Mouse (Mus musculus) embryonic fibroblast, embryonic 13.5 days (primary cell): ENCODE data around the gene Olfr808. TPM values are rescaled to one million over a fixed set of nuclear protein-coding genes. Genes with fewer than 3 reads are reported as not detected.

Experiments used
- H3K27ac ChIP-seq: 2 replicates; pipeline ENCODE4 v1.5.1; 2012; ENCODE audit warnings: low read length, control low read depth, inconsistent platforms; ENCODE audit not compliant: insufficient read depth
- H3K4me1 ChIP-seq: 2 replicates; pipeline ENCODE4 v1.6.1; 2011; ENCODE audit warnings: low read length; ENCODE audit not compliant: control insufficient read depth, insufficient read depth
- H3K4me3 ChIP-seq: 2 replicates; pipeline ENCODE4 v1.5.1; 2011; ENCODE audit warnings: mild to moderate bottlenecking, control low read depth, low read length; ENCODE audit not compliant: insufficient read depth
- CTCF ChIP-seq: IDR thresholded peaks from 2 replicates; pipeline ENCODE4 v1.5.1; 2011; ENCODE audit warnings: mild to moderate bottlenecking, control low read depth, low read length, moderate library complexity, borderline replicate concordance; ENCODE audit not compliant: insufficient read depth
- POLR2A ChIP-seq: IDR thresholded peaks from 2 replicates; pipeline ENCODE4 v1.6.1; 2011; ENCODE audit warnings: low read depth, mild to moderate bottlenecking, control low read depth, low read length, moderate library complexity
- polyA plus RNA-seq: library from polyadenylated mRNA; stranded (reverse); fragments of >200 nt; gene quantifications from 2 replicates; pipeline ENCODE4 v1.2.4, GENCODE M21; 2011; ENCODE audit warnings: low read depth; ENCODE audit not compliant: missing spikeins, insufficient read length

The Olfr808 gene
- not detected in 2 replicates for polyA plus RNA-seq

DNA sequence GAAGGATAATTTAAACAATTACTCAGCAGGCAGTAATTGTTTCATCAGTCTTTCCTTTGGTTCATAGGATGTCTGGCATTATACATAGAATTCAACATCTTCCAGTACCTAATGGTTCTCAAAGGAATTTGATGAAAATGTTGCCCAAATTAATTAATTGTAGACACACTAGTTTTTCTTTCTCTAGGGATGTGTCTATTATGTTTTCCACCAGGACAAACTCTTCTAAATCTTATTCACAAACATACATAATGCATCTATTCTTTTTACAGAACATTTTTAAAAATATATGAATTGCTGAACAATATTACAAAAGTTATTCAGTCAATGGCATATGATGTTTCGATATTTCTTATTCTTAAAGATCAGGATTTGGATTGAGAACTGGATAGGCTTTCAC is at the start of gene Olfr808:
TSS of gene Olfr808 (plus strand) at position 301 of the 400 bp plus-strand sequence.
- Histone ChIP-seq H3K4me1 (no peaks in the 10 kb centered on the region), H3K27ac (no peak within 1 kb of the TSS), H3K4me3 (no peak within 1 kb of the TSS)
- TF ChIP-seq POLR2A = no peak
- TF ChIP-seq CTCF = no peak

DNA sequence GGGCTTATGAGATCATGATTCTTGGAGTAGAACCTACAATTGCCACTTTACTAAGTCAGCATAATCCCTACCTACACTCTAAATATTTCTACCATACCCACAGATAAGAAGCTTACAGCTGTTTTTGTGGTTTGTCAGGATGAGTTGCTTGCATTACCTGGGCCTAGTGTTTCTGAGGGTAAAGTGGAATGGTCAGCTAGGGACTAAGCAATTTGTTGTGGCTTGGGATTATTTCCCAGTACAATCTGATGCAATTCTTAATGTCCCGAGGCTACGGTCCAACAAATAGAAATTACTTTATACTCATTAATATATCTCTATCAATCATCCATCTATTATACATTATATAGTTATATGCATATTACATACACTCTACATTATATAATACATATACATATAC is 36.0 kb upstream of the Olfr808 start, which contains the start of gene Olfr805:
TSS of gene Olfr805 (minus strand) at position 101 of the 400 bp plus-strand sequence.
- H3K27ac ChIP-seq = no peak within 1 kb of the TSS
- H3K4me1 ChIP-seq = no peaks in the 10 kb centered on the region
- no peak within 1 kb of the TSS for H3K4me3 ChIP-seq
- TF ChIP-seq POLR2A (no peak), CTCF (no peak)

DNA sequence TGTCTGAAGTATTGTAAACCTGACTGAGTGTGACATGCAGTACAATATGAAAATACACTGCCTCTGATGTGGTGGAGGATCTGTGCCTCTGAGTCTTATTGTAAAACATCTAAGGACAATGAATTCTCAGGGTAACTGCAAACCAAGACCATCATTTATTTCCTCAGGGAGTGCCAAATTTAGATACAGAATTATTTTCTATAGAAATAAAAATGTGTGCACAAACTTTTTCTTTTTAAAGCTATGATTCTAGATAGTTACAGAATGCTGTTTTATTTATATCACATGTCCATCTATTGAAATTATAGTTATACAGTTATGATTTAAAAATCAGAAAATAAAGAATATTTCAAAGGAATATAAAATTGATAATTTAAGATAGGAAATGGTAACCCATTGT is 23.5 kb upstream of the Olfr808 start, which contains the start of gene Olfr806:
TSS of gene Olfr806 (minus strand) at position 101 of the 400 bp plus-strand sequence.
- no peak within 1 kb of the TSS for H3K27ac ChIP-seq
- no peak within 1 kb of the TSS for H3K4me3 ChIP-seq
- H3K4me1 ChIP-seq = no peaks in the 10 kb centered on the region
- TF ChIP-seq POLR2A (no peak), CTCF (no peak)

DNA sequence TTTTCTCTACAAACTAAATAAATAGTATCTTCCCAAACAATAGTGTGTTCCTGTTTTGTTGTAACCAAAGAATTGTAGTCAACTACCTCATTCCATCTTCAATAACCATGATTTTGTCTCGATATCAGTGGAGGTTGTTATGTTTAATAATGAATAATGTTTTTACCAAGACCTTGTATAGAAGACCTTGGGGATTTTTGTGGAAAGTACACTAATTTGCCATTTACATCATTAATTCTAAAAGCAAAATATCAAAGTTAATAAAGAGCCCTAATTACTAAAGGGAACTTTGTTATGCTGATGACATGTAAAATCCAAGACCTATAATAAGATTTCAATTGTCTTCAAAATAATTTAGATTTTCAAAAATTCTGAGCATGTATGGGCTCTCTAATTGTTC is 7.6 kb upstream of the Olfr808 start, which contains the start of gene Olfr807:
TSS of gene Olfr807 (minus strand) at position 101 of the 400 bp plus-strand sequence.
- TF ChIP-seq POLR2A (no peak), CTCF (no peak)
- no peak within 1 kb of the TSS for H3K27ac ChIP-seq
- no peak within 1 kb of the TSS for H3K4me3 ChIP-seq
- H3K4me1 ChIP-seq = no peaks in the 10 kb centered on the region

DNA sequence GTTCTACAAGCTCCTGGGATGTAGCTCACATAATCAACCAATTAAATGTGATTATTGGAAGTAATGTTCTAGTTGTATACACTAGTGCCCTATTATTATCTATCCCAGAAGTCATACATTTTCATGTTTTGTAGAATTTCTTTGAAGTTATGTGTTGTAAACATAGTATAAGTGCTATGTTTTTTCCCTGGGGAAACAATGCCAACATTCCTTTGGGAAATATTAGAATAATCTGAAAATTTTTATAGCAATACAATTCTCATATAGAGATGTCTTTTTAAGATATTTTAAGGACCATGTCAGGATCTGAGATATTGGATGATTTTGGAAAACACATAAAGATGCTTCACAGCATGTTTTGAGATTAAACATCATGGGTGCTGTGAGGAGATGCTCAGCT is 9.1 kb downstream of the Olfr808 start, which contains the start of gene Olfr809:
TSS of gene Olfr809 (plus strand) at position 301 of the 400 bp plus-strand sequence.
- H3K4me3 ChIP-seq = no peak within 1 kb of the TSS
- H3K4me1 ChIP-seq = no peaks in the 10 kb centered on the region
- no peak for TF ChIP-seq CTCF
- TF ChIP-seq POLR2A = no peak
- no peak within 1 kb of the TSS for H3K27ac ChIP-seq

DNA sequence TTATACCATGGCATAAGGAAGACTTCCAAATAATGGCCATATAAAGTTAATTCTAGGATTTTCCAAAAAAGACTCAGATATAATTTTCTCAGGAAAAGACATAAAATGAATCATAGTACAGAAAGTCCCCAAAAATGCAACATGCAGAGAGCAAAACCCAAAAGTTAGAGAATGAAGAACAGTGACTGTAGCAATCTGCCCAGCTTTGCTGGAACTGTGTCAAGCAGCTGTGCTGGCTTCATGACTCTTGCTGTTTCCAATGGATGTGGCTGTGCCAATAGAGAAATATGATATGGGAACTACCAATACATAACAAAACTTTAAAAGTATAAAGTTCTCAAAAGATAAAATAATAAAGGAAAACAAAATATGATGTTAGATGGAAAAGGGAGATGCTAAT is 12.8 kb downstream of the Olfr808 start:
- TF ChIP-seq CTCF (no peak), POLR2A (no peak)
- H3K4me1 ChIP-seq = no peaks in the 10 kb centered on the region
- no peak overlapping the region for H3K4me3 ChIP-seq
- H3K27ac ChIP-seq = no peak overlapping the region

DNA sequence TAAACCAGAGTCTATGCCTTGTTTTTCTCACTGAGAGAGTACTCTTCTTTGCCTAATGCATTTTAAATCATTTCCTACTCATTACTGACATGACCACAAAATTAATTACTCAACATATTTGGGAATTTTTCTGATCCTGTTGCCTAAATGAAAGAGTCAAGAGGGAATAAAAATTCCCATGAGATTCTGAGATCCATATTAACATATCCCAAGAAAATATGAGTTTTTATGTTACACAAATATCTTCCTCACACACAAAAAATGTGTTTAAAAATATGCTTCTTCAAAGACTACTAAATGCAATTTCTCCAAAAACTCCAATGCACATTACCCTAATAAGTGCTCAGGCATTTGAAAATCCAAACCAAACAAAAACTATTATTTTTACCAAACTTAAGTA is 29.5 kb downstream of the Olfr808 start, which contains the start of gene Olfr810:
TSS of gene Olfr810 (minus strand) at position 101 of the 400 bp plus-strand sequence.
- no peak within 1 kb of the TSS for H3K27ac ChIP-seq
- H3K4me1 ChIP-seq = no peaks in the 10 kb centered on the region
- H3K4me3 ChIP-seq = no peak within 1 kb of the TSS
- TF ChIP-seq POLR2A = no peak
- no peak for TF ChIP-seq CTCF

DNA sequence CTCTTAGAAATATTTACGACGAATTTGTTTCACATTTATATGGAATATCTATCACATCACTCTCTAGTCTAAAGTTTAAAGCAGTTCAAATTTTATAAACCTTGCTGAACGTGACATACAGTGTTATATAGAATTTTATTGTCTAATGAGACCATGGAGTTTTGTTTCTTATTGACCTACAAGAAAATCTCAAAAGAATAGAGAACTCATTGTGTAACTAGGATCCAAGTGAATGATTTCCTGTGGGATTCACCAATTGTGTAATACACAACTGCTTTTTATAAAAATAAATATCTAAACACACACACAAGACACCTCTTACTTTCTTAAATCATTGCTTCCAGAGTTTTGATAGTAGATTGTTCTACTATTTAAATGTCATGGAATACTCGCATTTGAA is 39.0 kb downstream of the Olfr808 start, which contains the start of gene Olfr811:
TSS of gene Olfr811 (minus strand) at position 101 of the 400 bp plus-strand sequence.
- TF ChIP-seq CTCF = no peak
- TF ChIP-seq POLR2A = no peak
- Histone ChIP-seq H3K27ac (no peak within 1 kb of the TSS), H3K4me3 (no peak within 1 kb of the TSS), H3K4me1 (no peaks in the 10 kb centered on the region)

Other genes with a start within 250 kb of the Olfr808 start
- gene Olfr791, start 243.7 kb upstream of the Olfr808 start, polyA plus RNA-seq = not detected in 2 replicates
- gene Olfr792, start 226.3 kb upstream of the Olfr808 start, polyA plus RNA-seq = not detected in 2 replicates
- gene Olfr794, start 197.8 kb upstream of the Olfr808 start, polyA plus RNA-seq = not detected in 2 replicates
- not detected in 2 replicates for gene Olfr796, start 152.9 kb upstream of the Olfr808 start, polyA plus RNA-seq
- not detected in 2 replicates for gene Olfr798, start 137.5 kb upstream of the Olfr808 start, polyA plus RNA-seq
- gene Olfr799, start 128.0 kb upstream of the Olfr808 start, polyA plus RNA-seq = not detected in 2 replicates
- not detected in 2 replicates for gene Olfr800, start 107.8 kb upstream of the Olfr808 start, polyA plus RNA-seq
- not detected in 2 replicates for gene Olfr801, start 91.6 kb upstream of the Olfr808 start, polyA plus RNA-seq
- gene Olfr802, start 77.3 kb upstream of the Olfr808 start, polyA plus RNA-seq = not detected in 2 replicates
- gene Olfr803, start 71.2 kb upstream of the Olfr808 start, polyA plus RNA-seq = not detected in 2 replicates
- not detected in 2 replicates for gene Olfr804, start 62.3 kb upstream of the Olfr808 start, polyA plus RNA-seq
- not detected in 2 replicates for gene Olfr805, start 36.1 kb upstream of the Olfr808 start, polyA plus RNA-seq
- gene Olfr806, start 23.6 kb upstream of the Olfr808 start, polyA plus RNA-seq = not detected in 2 replicates
- gene Olfr807, start 7.7 kb upstream of the Olfr808 start, polyA plus RNA-seq = not detected in 2 replicates
- gene Olfr809, start 9.2 kb downstream of the Olfr808 start, polyA plus RNA-seq = not detected in 2 replicates
- gene Olfr810, start 29.4 kb downstream of the Olfr808 start, polyA plus RNA-seq = not detected in 2 replicates
- gene Olfr811, start 38.9 kb downstream of the Olfr808 start, polyA plus RNA-seq = not detected in 2 replicates
- not detected in 2 replicates for gene Olfr812, start 80.6 kb downstream of the Olfr808 start, polyA plus RNA-seq
- gene Olfr813, start 89.9 kb downstream of the Olfr808 start, polyA plus RNA-seq = not detected in 2 replicates
- not detected in 2 replicates for gene Olfr814, start 114.4 kb downstream of the Olfr808 start, polyA plus RNA-seq
- not detected in 2 replicates for gene Olfr815, start 140.4 kb downstream of the Olfr808 start, polyA plus RNA-seq
- not detected in 2 replicates for gene Olfr816, start 150.1 kb downstream of the Olfr808 start, polyA plus RNA-seq
- not detected in 2 replicates for gene Olfr818, start 183.6 kb downstream of the Olfr808 start, polyA plus RNA-seq
- not detected in 2 replicates for gene Olfr819, start 201.8 kb downstream of the Olfr808 start, polyA plus RNA-seq
- not detected in 2 replicates for gene Olfr247, start 210.7 kb downstream of the Olfr808 start, polyA plus RNA-seq
- gene Gm10310, start 219.6 kb downstream of the Olfr808 start, polyA plus RNA-seq = not detected in 2 replicates
- not detected in 2 replicates for gene Olfr820, start 247.1 kb downstream of the Olfr808 start, polyA plus RNA-seq